Mouse (Mus musculus): ENCODE measurements around the gene Mpzl3. TPM values are rescaled to one million over a fixed set of nuclear protein-coding genes. Genes with fewer than 3 reads are reported as not detected.

Mpzl3 gene
- polyA plus RNA-seq, 1 experiment from 2014 or later: 3.5 TPM

GRCm38 (mm10) chr9:45125211-45125610 is 70.2 kb downstream of the Mpzl3 start:
- no peak overlapping the region for H3K9ac ChIP-seq (ENCODE audit: low read depth, low read length)
- H3K4me2 ChIP-seq (ENCODE audit: low read length): no peak overlapping the region
- no peak for TF ChIP-seq CTCF (IDR thresholded peaks at IDR 0.05; ENCODE audit: low read depth)
- 89% methylated on average over 14 of the region's 14 CpGs for WGBS
- no peaks in the 10 kb centered on the region for H3K9me3 ChIP-seq (replicated peaks; ENCODE audit: low read length)
- no peak for ATAC-seq (replicated peaks; ENCODE audit: low FRiP score, low read depth)
- no peak overlapping the region for H3K27ac ChIP-seq
- no peak for DNase-seq (ENCODE audit: low spot score)
- H3K4me1 ChIP-seq (replicated peaks; ENCODE audit: insufficient read depth, low read length): peaks cover 7% of the 10 kb centered on the region; the same call in 1 of the 2 replicates
- H3K27me3 ChIP-seq (ENCODE audit: insufficient read depth, low read length): no peaks in the 10 kb centered on the region
- no peaks in the 10 kb centered on the region for H3K36me3 ChIP-seq (ENCODE audit: insufficient read depth, low read length)
- H3K4me3 ChIP-seq (replicated peaks; ENCODE audit: low read depth, low read length): no peak overlapping the region

GRCm38 (mm10) chr9:45126941-45127340 is 72.0 kb downstream of the Mpzl3 start:
- DNase-seq (ENCODE audit: low spot score): no peak
- Histone ChIP-seq H3K36me3 (ENCODE audit: insufficient read depth, low read length) (no peaks in the 10 kb centered on the region), H3K9me3 (replicated peaks; ENCODE audit: low read length) (no peaks in the 10 kb centered on the region), H3K27ac (no peak overlapping the region), H3K4me2 (ENCODE audit: low read length) (no peak overlapping the region), H3K4me1 (replicated peaks; ENCODE audit: insufficient read depth, low read length) (peaks cover 5% of the 10 kb centered on the region; the same call in 1 of the 2 replicates), H3K4me3 (replicated peaks; ENCODE audit: low read depth, low read length) (no peak overlapping the region), H3K9ac (ENCODE audit: low read depth, low read length) (no peak overlapping the region), H3K27me3 (ENCODE audit: insufficient read depth, low read length) (no peaks in the 10 kb centered on the region)
- 63% methylated on average over 7 of the region's 7 CpGs for WGBS
- ATAC-seq (replicated peaks; ENCODE audit: low FRiP score, low read depth): no peak
- TF ChIP-seq CTCF (IDR thresholded peaks at IDR 0.05; ENCODE audit: low read depth): no peak

Other genes starting within 250 kb of the Mpzl3 start
- 6.6 and 9.5 TPM in 2 replicates for gene Kmt2a, start 173.9 kb upstream of the Mpzl3 start, polyA plus RNA-seq (2015; fragmentation: Nextera tagmentation; extraction: Ambion mirVana)
- 1,237 and 1,429 TPM in 2 replicates for gene Atp5l, start 134.4 kb upstream of the Mpzl3 start, polyA plus RNA-seq (2015; fragmentation: Nextera tagmentation; extraction: Ambion mirVana)
- 18.6 and 22.1 TPM in 2 replicates for gene Ube4a, start 89.6 kb upstream of the Mpzl3 start, polyA plus RNA-seq (2015; fragmentation: Nextera tagmentation; extraction: Ambion mirVana)
- gene Cd3g, start 74.8 kb upstream of the Mpzl3 start, polyA plus RNA-seq (2015; fragmentation: Nextera tagmentation; extraction: Ambion mirVana): 0.26 TPM in 1 of 2 replicates, not detected in the other
- 0.08 and 0.37 TPM in 2 replicates for gene Cd3d, start 73.4 kb upstream of the Mpzl3 start, polyA plus RNA-seq (2015; fragmentation: Nextera tagmentation; extraction: Ambion mirVana)
- gene Cd3e, start 45.6 kb upstream of the Mpzl3 start, polyA plus RNA-seq (2015; fragmentation: Nextera tagmentation; extraction: Ambion mirVana): 0.08 TPM in 1 of 2 replicates, not detected in the other
- gene Mpzl2, start 15.4 kb upstream of the Mpzl3 start, polyA plus RNA-seq (2015; fragmentation: Nextera tagmentation; extraction: Ambion mirVana): 21.8 and 23.1 TPM in 2 replicates
- gene Jaml, start 24.0 kb downstream of the Mpzl3 start, polyA plus RNA-seq (2015; fragmentation: Nextera tagmentation; extraction: Ambion mirVana): 0.61 and 0.70 TPM in 2 replicates
- gene Scn2b, start 62.6 kb downstream of the Mpzl3 start, polyA plus RNA-seq (2015; fragmentation: Nextera tagmentation; extraction: Ambion mirVana): 2.4 and 2.8 TPM in 2 replicates
- 4.3 and 4.6 TPM in 2 replicates for gene Scn4b, start 83.2 kb downstream of the Mpzl3 start, polyA plus RNA-seq (2015; fragmentation: Nextera tagmentation; extraction: Ambion mirVana)
- 0.08 TPM in 1 of 2 replicates, not detected in the other for gene BC049352, start 126.8 kb downstream of the Mpzl3 start, polyA plus RNA-seq (2015; fragmentation: Nextera tagmentation; extraction: Ambion mirVana)
- gene Tmprss4, start 148.9 kb downstream of the Mpzl3 start, polyA plus RNA-seq (2015; fragmentation: Nextera tagmentation; extraction: Ambion mirVana): 0.36 and 0.46 TPM in 2 replicates
- 0.70 and 1.1 TPM in 2 replicates for gene Il10ra, start 214.0 kb downstream of the Mpzl3 start, polyA plus RNA-seq (2015; fragmentation: Nextera tagmentation; extraction: Ambion mirVana)